Mouse (Mus musculus) frontal cortex, adult 2 months (tissue): ENCODE data around the gene Atp9a. TPM values are rescaled to one million over a fixed set of nuclear protein-coding genes. Genes with fewer than 3 reads are reported as not detected.

Source experiments
- polyA plus RNA-seq: library from polyadenylated mRNA; depleted of rRNA; stranded (reverse); fragments of >200 nt; gene quantifications from 2 replicates; pipeline ENCODE4 v1.2.3, GENCODE M21; 2012; rRNA removed

Gene Atp9a
- polyA plus RNA-seq, 1 experiment, result 239 TPM

Other genes with a start within 250 kb of the Atp9a start
- 7.6 and 8.5 TPM in 2 replicates for gene Nfatc2, start 140.8 kb downstream of the Atp9a start, polyA plus RNA-seq
- gene Sall4, start 25.5 kb upstream of the Atp9a start, polyA plus RNA-seq, result 0.22 and 0.74 TPM in 2 replicates
- 18.0 and 18.2 TPM in 2 replicates for gene Zfp64, start 213.2 kb upstream of the Atp9a start, polyA plus RNA-seq